Mouse (Mus musculus) cortical plate, adult 2 months (tissue): ENCODE measurements around the gene Rps11.

Experiments used
- CTCF ChIP-seq: fragments of 200-500 bp; IDR thresholded peaks from 2 replicates; pipeline ENCODE4 v1.5.1; 2011; ENCODE audit warnings: mild to moderate bottlenecking, control low read depth, low read length; ENCODE audit not compliant: insufficient read depth; ENCODE audit errors: extremely low read depth
- POLR2A ChIP-seq: fragments of 200-500 bp; IDR thresholded peaks from 2 replicates; pipeline ENCODE4 v1.6.1; 2011; ENCODE audit warnings: mild to moderate bottlenecking, low read length, control low read depth; ENCODE audit not compliant: insufficient read depth; ENCODE audit errors: extremely low read depth

- TF ChIP-seq CTCF (peak; percentile 67), POLR2A (peak; percentile 33; the same call in 1 of the 2 replicates)
Measured at GRCm38 (mm10) chr7:45161612-45162473, 37.6 kb upstream of the Rps11 start.
